Mouse (Mus musculus) A20 (cell line): Measurements from ENCODE around the gene Socs2.

ENCODE experiments used
- DNase-seq: peaks from one replicate; pipeline ENCODE4 v3.0.0-alpha.2; 2011; ENCODE audit warnings: low read depth, low spot score

Gene Socs2

GRCm38 (mm10) chr10:95416685-95417495 lies at the start of gene Socs2:
Gene Socs2 (minus strand): TSS chr10:95417180.
- DNase-seq, result peak; percentile 54

GRCm38 (mm10) chr10:95465485-95465896 lies 48.5 kb upstream of the Socs2 start:
- DNase-seq, result no peak

GRCm38 (mm10) chr10:95464527-95464926 lies 47.5 kb upstream of the Socs2 start:
- DNase-seq, result no peak

- DNase-seq, result no peak
Observed at GRCm38 (mm10) chr10:95462231-95462630, 45.3 kb upstream of the Socs2 start.

- DNase-seq, result no peak
Observed at GRCm38 (mm10) chr10:95461053-95461553, 44.1 kb upstream of the Socs2 start.

- DNase-seq, result no peak
Observed at GRCm38 (mm10) chr10:95458050-95458806, 41.2 kb upstream of the Socs2 start.

- DNase-seq, result no peak
Observed at GRCm38 (mm10) chr10:95457367-95458049, 40.5 kb upstream of the Socs2 start.

- DNase-seq, result no peak
Observed at GRCm38 (mm10) chr10:95456103-95456502, 39.1 kb upstream of the Socs2 start.

- no peak for DNase-seq
Observed at GRCm38 (mm10) chr10:95453282-95453681, 36.3 kb upstream of the Socs2 start.

GRCm38 (mm10) chr10:95449033-95449432 lies 32.1 kb upstream of the Socs2 start:
- no peak for DNase-seq

GRCm38 (mm10) chr10:95447954-95448353 lies 31.0 kb upstream of the Socs2 start:
- DNase-seq, result no peak

- no peak for DNase-seq
Observed at GRCm38 (mm10) chr10:95445104-95446056, 28.4 kb upstream of the Socs2 start.

GRCm38 (mm10) chr10:95442334-95442733 lies 25.4 kb upstream of the Socs2 start:
- DNase-seq, result peak; percentile 59

GRCm38 (mm10) chr10:95440566-95440965 lies 23.6 kb upstream of the Socs2 start:
- DNase-seq, result peak; percentile 60

GRCm38 (mm10) chr10:95439718-95440339 lies 22.8 kb upstream of the Socs2 start:
- DNase-seq, result no peak

GRCm38 (mm10) chr10:95438941-95439340 lies 22.0 kb upstream of the Socs2 start:
- no peak for DNase-seq

GRCm38 (mm10) chr10:95430271-95430670 lies 13.3 kb upstream of the Socs2 start:
- no peak for DNase-seq

GRCm38 (mm10) chr10:95429111-95429510 lies 12.1 kb upstream of the Socs2 start:
- DNase-seq, result no peak

GRCm38 (mm10) chr10:95426207-95427115 lies 9.5 kb upstream of the Socs2 start:
- no peak for DNase-seq
